32 mouse cellular contexts compared by ENCODE assay signal in genomic region chr6:115930018-115930417, GRCm38 (mm10). TPM values are rescaled to one million over a fixed set of nuclear protein-coding genes. Genes with fewer than 3 reads are reported as not detected.
DNase-seq lines count a peak whose midpoint lies in the region; ATAC-seq and TF ChIP-seq lines count a peak whose summit lies in the region.
"Had no signal": no experiment of that assay in that cellular context is flagged by ENCODE, and none has a peak within 500 bp of the region (broad histone marks: within the 10 kb centered on the region; RNA-seq: fewer than 3 reads in every experiment).

No protein-coding gene starts in this region.

- DNase-seq in heart, adult 8-10 months (ENCODE audit: low spot score), result no peak
- peak; percentile 70 for DNase-seq in kidney, postnatal 10 days
- DNase-seq in kidney, adult 2 months, result no peak
- peak; percentile 43 for DNase-seq in lung, postnatal 10 days
- no peak for DNase-seq in lung, adult 2 months
- DNase-seq in retina, postnatal 1 day, result peak; percentile 18
- DNase-seq in left cerebral cortex, adult 8-10 months (ENCODE audit: low spot score in 2 of 2), result no peak
- DNase-seq: adrenal gland, postnatal 25 days; cerebellum, adult 8-10 months; gastrocnemius, postnatal 10 days; lung, adult 18-20 months; midbrain, embryonic 14.5 days; thymus, adult 18-20 months; thymus, postnatal 4 days had no signal

- peak overlapping the region; percentile 6; the same call in 1 of the 2 replicates for H3K27ac ChIP-seq in heart, embryonic 13.5 days (replicated peaks)
- no peak overlapping the region for H3K27ac ChIP-seq in kidney, adult 2 months (ENCODE audit: insufficient read depth, low read depth, low read length)
- H3K27ac ChIP-seq: embryonic facial prominence, embryonic 15.5 days; hindbrain, embryonic 14.5 days; layer of hippocampus, adult 2 months; limb, embryonic 13.5 days; liver, embryonic 12.5 days; neural tube, embryonic 13.5 days had no signal

- no peak for ATAC-seq in heart, embryonic 13.5 days (ENCODE audit: extremely low read depth, insufficient number of reproducible peaks, low FRiP score, low TSS enrichment)
- ATAC-seq: forebrain, embryonic 16.5 days; inflammation-experienced regulatory T-cells, adult 6 months; liver, embryonic 12.5 days had no signal

- TF ChIP-seq CTCF in kidney, adult 2 months (conservative IDR thresholded peaks at IDR 0.05; ENCODE audit: insufficient read depth, insufficient read length, low read depth, low read length), result no peak
- TF ChIP-seq CTCF in lung, adult 2 months (IDR thresholded peaks at IDR 0.05; ENCODE audit: insufficient read depth, low read length), result no peak

- 25% methylated on average over 5 of the region's 5 CpGs for WGBS in heart, embryonic 13.5 days
- WGBS in kidney, adult 2 months, result 62% methylated on average over 5 of the region's 5 CpGs
- WGBS in lung, adult 2 months, result 57% methylated on average over 5 of the region's 5 CpGs

- no peak overlapping the region for H3K9ac ChIP-seq in heart, embryonic 13.5 days
- H3K9ac ChIP-seq: embryonic facial prominence, embryonic 15.5 days; hindbrain, embryonic 14.5 days; limb, embryonic 13.5 days; liver, embryonic 12.5 days; neural tube, embryonic 13.5 days had no signal

- H3K4me3 ChIP-seq in heart, embryonic 13.5 days, result no peak overlapping the region
- no peak overlapping the region for H3K4me3 ChIP-seq in kidney, adult 2 months (ENCODE audit: insufficient read depth, low read depth, low read length)
- H3K4me3 ChIP-seq in lung, adult 2 months (replicated peaks; ENCODE audit: extremely low read depth, low read depth, low read length), result no peak overlapping the region
- H3K4me3 ChIP-seq: embryonic facial prominence, embryonic 15.5 days; layer of hippocampus, adult 2 months; limb, embryonic 13.5 days; liver, embryonic 12.5 days; neural tube, embryonic 13.5 days had no signal

- no peaks in the 10 kb centered on the region; the same call in 1 of the 2 replicates for H3K27me3 ChIP-seq in heart, embryonic 13.5 days (replicated peaks)
- H3K27me3 ChIP-seq in kidney, adult 2 months (replicated peaks; ENCODE audit: control insufficient read depth, insufficient read depth, low read length), result no peaks in the 10 kb centered on the region
- H3K27me3 ChIP-seq: embryonic facial prominence, embryonic 15.5 days; liver, embryonic 12.5 days; neural tube, embryonic 13.5 days had no signal

- TF ChIP-seq POLR2A in kidney, adult 2 months (IDR thresholded peaks at IDR 0.05; ENCODE audit: low read depth, low read length), result no peak
- no peak for TF ChIP-seq POLR2A in lung, adult 2 months (IDR thresholded peaks at IDR 0.05; ENCODE audit: borderline replicate concordance, extremely low read depth, low read depth, low read length)

- H3K4me2 ChIP-seq in heart, embryonic 13.5 days, result no peak overlapping the region
- H3K4me2 ChIP-seq: embryonic facial prominence, embryonic 15.5 days; hindbrain, embryonic 14.5 days; limb, embryonic 13.5 days; liver, embryonic 12.5 days; neural tube, embryonic 13.5 days had no signal

- peaks cover 25% of the 10 kb centered on the region for H3K4me1 ChIP-seq in heart, embryonic 13.5 days
- H3K4me1 ChIP-seq in kidney, adult 2 months (ENCODE audit: control insufficient read depth, insufficient read depth, low read length), result no peaks in the 10 kb centered on the region
- H3K4me1 ChIP-seq in lung, adult 2 months (ENCODE audit: control insufficient read depth, insufficient read depth, low read length), result no peaks in the 10 kb centered on the region
- H3K4me1 ChIP-seq: liver, embryonic 12.5 days had no signal

- H3K36me3 ChIP-seq in heart, embryonic 13.5 days, result no peaks in the 10 kb centered on the region
- H3K36me3 ChIP-seq in kidney, adult 2 months (ENCODE audit: control insufficient read depth, insufficient read depth, low read length), result no peaks in the 10 kb centered on the region
- H3K36me3 ChIP-seq: embryonic facial prominence, embryonic 15.5 days; limb, embryonic 13.5 days; liver, embryonic 12.5 days; neural tube, embryonic 13.5 days had no signal

- H3K9me3 ChIP-seq in heart, embryonic 13.5 days, result no peaks in the 10 kb centered on the region
- H3K9me3 ChIP-seq: embryonic facial prominence, embryonic 15.5 days; limb, embryonic 13.5 days; liver, embryonic 12.5 days; neural tube, embryonic 13.5 days had no signal

RNA-seq across cellular contexts. Expression of gene Rho, which starts 1.5 kb away (rescaled TPM):
- 0.08 TPM in 1 of 2 replicates, not detected in the other for polyA plus RNA-seq in heart, embryonic 13.5 days (2015; fragmentation: Nextera tagmentation; extraction: Ambion mirVana)
- not detected for total RNA-seq in heart, adult 8-10 months (2022)
- 0.66 and 0.96 TPM in 2 replicates for polyA plus RNA-seq in kidney, adult 2 months (2012; rRNA removed)
- 1.0 and 1.3 TPM in 2 replicates for polyA plus RNA-seq in lung, adult 2 months (2012; rRNA removed)
- total RNA-seq in left cerebral cortex, adult 8-10 months (2022), result under 1 TPM; 0.07 to 0.59 (median 0.24) TPM
- total RNA-seq: granulocyte monocyte progenitor cell, adult 5-6 weeks had no signal
- polyA plus RNA-seq: liver, embryonic 12.5 days had no signal

RNA-seq across cellular contexts. Expression of gene H1foo, which starts 14.7 kb away (rescaled TPM):
- not detected in 2 replicates for polyA plus RNA-seq in heart, embryonic 13.5 days (2015; fragmentation: Nextera tagmentation; extraction: Ambion mirVana)
- not detected for total RNA-seq in heart, adult 8-10 months (2022)
- not detected in 2 replicates for polyA plus RNA-seq in kidney, adult 2 months (2012; rRNA removed)
- polyA plus RNA-seq in lung, adult 2 months (2012; rRNA removed), result not detected in 2 replicates
- not detected for total RNA-seq in left cerebral cortex, adult 8-10 months (2022)
- total RNA-seq: adrenal gland, postnatal 25 days; ES-E14; gastrocnemius, postnatal 10 days; granulocyte monocyte progenitor cell, adult 5-6 weeks; heart, postnatal 25 days; layer of hippocampus, adult 2 months; layer of hippocampus, postnatal 25 days; left cerebral cortex, postnatal 10 days; megakaryocyte, adult 5-6 weeks had no signal
- polyA plus RNA-seq: brain, embryonic 14.5 days; embryonic facial prominence, embryonic 15.5 days; forebrain, embryonic 16.5 days; hindbrain, embryonic 14.5 days; inflammation-experienced regulatory T-cells, adult 6 months; kidney, embryonic 16.5 days; limb, embryonic 13.5 days; liver, embryonic 12.5 days; midbrain, embryonic 14.5 days; neural tube, embryonic 13.5 days; stomach, embryonic 16.5 days had no signal

Comparison
In these comparisons a context has a peak if more than half of its experiments do, and no peak if none do; other contexts are left out.
1. DNase-seq: peak in kidney, postnatal 10 days (single experiment), lung, postnatal 10 days (single experiment) and retina, postnatal 1 day (single experiment); none in heart, adult 8-10 months (single experiment), kidney, adult 2 months (single experiment), lung, adult 2 months (single experiment) and left cerebral cortex, adult 8-10 months (0 of 2).